Mouse (Mus musculus): ENCODE results near the gene Dnajc6.

DNA sequence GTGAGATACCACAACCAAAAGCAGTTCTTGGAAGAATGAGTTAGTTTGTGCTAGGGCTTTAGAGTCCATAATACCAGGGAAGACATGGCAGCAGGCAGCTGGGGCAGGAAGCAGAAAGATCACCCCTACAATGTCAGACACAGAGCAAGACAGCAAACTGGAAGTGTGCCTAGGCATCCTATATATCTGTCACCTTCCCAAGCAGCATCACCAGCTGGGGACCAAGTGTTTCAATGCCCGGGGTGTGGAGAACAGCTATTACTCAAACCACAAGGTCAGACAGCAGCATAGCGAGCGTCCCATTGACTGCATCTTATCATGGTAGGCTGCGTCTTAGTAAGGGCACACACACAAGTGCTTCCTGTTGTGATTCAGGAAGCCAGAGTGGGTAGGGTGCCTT lies 45.4 kb upstream of the Dnajc6 start:
- TF ChIP-seq GATA1 (IDR thresholded peaks at IDR 0.05; ENCODE audit: low read length) (no peak), TAL1 (IDR thresholded peaks at IDR 0.05; ENCODE audit: low read length) (no peak)
